Mouse (Mus musculus): Measurements from ENCODE around the gene Epha4. TPM values are rescaled to one million over a fixed set of nuclear protein-coding genes. Genes with fewer than 3 reads are reported as not detected.

Gene Epha4
- polyA plus RNA-seq, 1 experiment from 2014 or later, result 44.3 TPM

DNA sequence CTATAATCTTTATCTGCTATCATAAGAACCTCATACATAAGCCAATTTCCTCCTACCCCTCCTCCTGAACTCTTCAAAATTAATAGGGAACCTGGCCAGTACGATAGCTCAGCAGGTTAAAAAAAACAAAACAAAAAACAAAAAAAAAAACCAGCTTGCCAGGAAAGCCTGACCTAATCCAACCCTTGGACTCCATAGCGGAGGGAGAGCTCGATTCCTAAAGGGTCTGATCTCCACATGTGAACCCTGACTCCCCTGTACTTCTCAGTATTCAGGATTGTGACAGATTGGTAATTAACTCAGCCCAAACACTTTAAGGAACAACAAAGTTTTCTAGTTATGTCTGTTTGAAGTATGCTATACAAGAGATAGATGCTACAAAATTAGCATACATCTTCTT is 89.7 kb downstream of the Epha4 start:
- no peak for DNase-seq (ENCODE audit: low spot score)
- Histone ChIP-seq H3K27me3 (ENCODE audit: low read depth, poor library complexity, severe bottlenecking) (no peaks in the 10 kb centered on the region), H3K36me3 (peaks cover 67% of the 10 kb centered on the region), H3K9me3 (replicated peaks) (no peaks in the 10 kb centered on the region), H3K4me1 (peaks cover 6% of the 10 kb centered on the region), H3K4me3 (no peak overlapping the region), H3K27ac (no peak overlapping the region)
- 86% methylated on average over 3 of the region's 3 CpGs for WGBS

DNA sequence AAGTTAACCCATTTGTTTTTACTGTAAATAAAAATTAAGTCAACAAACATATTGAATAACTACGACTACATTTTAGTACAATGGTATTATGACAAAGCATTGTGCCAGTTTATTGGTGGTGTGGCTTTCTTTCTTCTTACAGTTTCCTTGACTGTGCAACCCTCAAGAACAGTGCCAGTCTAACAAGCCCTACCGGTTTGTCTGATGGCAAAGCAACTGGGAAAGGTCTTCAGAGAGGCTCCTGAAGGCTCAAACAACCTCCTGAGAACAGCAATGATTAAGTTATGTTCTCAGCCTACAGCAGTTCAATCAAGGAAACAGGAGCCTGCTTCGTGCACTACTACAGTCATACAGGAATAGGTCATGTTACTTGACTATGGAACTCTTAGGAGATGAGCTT is 93.8 kb downstream of the Epha4 start:
- no peak for DNase-seq (ENCODE audit: low spot score)
- Histone ChIP-seq H3K4me3 (no peak overlapping the region), H3K36me3 (peaks cover 48% of the 10 kb centered on the region), H3K9me3 (replicated peaks) (no peaks in the 10 kb centered on the region), H3K27me3 (ENCODE audit: low read depth, poor library complexity, severe bottlenecking) (no peaks in the 10 kb centered on the region), H3K4me1 (peaks cover 18% of the 10 kb centered on the region), H3K27ac (no peak overlapping the region)
- 83% methylated on average over 3 of the region's 3 CpGs for WGBS

DNA sequence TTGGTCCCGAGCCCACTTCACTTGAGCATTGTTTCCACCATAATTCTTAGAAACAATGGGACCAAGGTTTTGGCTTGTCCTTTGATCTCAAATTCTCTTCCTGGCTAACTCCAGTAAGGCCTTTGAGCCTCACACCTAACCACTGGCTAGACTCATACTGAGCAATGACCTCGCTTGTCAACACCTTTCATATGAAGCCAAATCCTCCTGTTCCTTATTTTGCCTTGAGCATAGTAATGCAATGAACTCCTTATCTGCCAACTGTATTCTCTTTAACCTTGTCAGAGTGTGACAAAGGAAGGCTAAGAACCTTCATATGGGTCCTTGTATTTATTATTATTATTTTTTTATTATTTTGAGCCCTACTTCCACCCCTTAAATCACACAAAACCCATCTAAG is 94.5 kb downstream of the Epha4 start:
- Histone ChIP-seq H3K27ac (no peak overlapping the region), H3K27me3 (ENCODE audit: low read depth, poor library complexity, severe bottlenecking) (no peaks in the 10 kb centered on the region), H3K4me1 (peaks cover 18% of the 10 kb centered on the region), H3K9me3 (replicated peaks) (no peaks in the 10 kb centered on the region), H3K4me3 (no peak overlapping the region), H3K36me3 (peaks cover 40% of the 10 kb centered on the region)
- 64% methylated on average over 2 of the region's 2 CpGs for WGBS
- no peak for DNase-seq (ENCODE audit: low spot score)

DNA sequence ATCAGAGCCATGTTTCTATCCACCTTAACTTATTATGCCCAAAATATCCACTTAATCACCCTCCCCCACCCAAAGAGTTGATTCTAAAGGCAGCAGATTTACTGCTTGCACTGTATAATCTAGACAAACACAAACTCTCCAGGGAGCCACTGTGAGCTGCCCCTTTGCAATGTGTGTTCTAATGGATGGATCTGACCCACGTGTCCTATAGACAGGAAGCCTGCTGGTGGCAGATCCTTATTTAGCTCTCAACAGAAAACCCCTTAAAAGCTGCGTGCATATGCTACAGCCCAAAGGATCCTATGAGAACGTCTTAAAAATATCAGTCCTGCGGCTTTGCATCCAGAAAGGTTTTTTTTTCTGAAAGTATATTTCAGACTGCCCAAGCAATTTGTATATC is 98.0 kb downstream of the Epha4 start:
- 77% methylated on average over 4 of the region's 4 CpGs for WGBS
- DNase-seq (ENCODE audit: low spot score), result no peak

DNA sequence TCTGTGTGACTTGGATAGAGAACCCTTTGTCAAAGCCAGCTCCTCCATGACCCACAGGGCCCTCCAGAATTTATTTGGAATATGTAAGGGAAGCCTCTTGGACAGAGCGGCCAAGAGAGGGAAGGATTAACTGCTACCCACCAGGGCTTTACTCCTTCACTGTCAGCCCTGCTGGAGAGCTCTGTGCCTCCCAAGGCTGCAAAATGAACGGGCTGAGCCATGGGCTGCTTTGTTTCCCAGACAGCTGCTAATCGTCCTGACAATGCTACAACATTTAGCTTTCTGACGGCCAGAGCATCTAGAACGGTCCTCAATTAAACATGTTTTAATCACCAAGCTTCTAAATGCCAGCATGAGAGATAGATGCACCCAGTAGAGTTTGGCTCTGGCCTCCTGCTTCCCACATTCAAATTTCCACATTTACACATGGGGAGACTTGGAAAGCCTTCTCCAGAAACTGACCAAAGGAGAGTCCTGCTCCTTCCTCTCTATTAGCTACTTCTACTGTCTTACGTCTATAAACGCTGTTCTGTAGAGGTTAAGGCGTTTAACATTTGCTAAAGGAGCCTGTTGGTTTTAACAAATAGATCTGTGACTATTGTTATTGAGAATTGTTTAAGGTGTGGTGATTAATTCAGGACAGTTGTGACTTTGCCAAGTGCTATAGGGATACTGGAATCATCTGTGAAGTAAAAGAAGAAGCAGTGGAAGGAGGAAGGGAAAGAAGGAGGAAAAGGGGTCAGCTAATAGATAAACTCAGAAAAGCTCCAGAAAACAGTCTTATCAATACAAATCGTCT is 101.8 kb downstream of the Epha4 start:
- Histone ChIP-seq H3K4me3 (no peak overlapping the region), H3K4me1 (peaks cover 23% of the 10 kb centered on the region), H3K9me3 (replicated peaks) (no peaks in the 10 kb centered on the region), H3K27me3 (ENCODE audit: low read depth, poor library complexity, severe bottlenecking) (no peaks in the 10 kb centered on the region), H3K27ac (no peak overlapping the region), H3K36me3 (peaks cover 27% of the 10 kb centered on the region)
- DNase-seq (ENCODE audit: low spot score), result no peak
- 66% methylated on average over 9 of the region's 9 CpGs for WGBS

More for the DNA sequence above, 98.0 kb downstream of the Epha4 start:
- Histone ChIP-seq H3K27me3 (ENCODE audit: low read depth, poor library complexity, severe bottlenecking) (no peaks in the 10 kb centered on the region), H3K36me3 (peaks cover 16% of the 10 kb centered on the region), H3K4me3 (no peak overlapping the region), H3K27ac (no peak overlapping the region), H3K9me3 (replicated peaks) (no peaks in the 10 kb centered on the region), H3K4me1 (peaks cover 22% of the 10 kb centered on the region)

DNA sequence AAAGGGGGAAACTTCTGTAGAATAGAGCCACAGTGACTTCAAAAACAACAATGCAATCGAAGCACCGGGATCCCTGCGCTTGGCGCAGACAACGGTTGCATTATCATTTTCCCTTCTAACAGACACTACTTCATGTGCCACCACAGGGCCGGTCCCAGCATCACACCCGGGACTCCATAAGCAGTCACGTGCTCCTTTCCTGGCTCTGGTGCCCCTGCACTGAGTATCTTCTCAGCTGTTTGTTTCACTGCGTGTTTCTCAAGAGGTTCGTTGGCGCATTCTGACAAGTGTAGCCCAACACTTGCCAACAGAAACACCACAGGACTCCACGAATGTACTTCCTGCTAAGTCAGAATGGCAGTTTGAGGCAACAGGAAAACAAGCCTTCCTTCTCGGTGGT is 102.6 kb downstream of the Epha4 start:
- H3K4me3 ChIP-seq, result no peak overlapping the region
- H3K4me1 ChIP-seq, result peaks cover 31% of the 10 kb centered on the region
- H3K27me3 ChIP-seq (ENCODE audit: low read depth, poor library complexity, severe bottlenecking), result no peaks in the 10 kb centered on the region
- DNase-seq (ENCODE audit: low spot score), result no peak
- WGBS, result 91% methylated on average over 13 of the region's 13 CpGs
- peaks cover 22% of the 10 kb centered on the region for H3K36me3 ChIP-seq
- no peaks in the 10 kb centered on the region for H3K9me3 ChIP-seq (replicated peaks)
- H3K27ac ChIP-seq, result no peak overlapping the region

DNA sequence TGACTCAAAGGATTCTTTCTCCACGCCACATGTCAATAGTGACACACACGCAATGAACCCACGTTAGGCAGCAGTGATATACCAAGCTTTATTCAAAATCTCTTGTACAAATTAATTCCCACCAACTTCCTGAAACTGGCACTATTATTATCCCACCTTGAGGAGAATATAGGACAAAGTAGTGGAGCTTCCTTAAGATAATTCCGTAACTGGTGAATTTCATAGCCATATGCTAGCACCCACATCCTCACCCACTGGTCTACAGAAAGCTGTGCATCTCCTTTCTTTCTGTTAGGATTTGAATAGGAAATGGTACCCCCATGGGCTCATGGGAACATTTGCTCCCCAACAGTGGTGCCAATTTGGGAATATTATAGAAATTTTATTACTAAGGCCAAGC is 103.7 kb downstream of the Epha4 start:
- Histone ChIP-seq H3K4me3 (no peak overlapping the region), H3K4me1 (peaks cover 27% of the 10 kb centered on the region), H3K27ac (no peak overlapping the region), H3K9me3 (replicated peaks) (no peaks in the 10 kb centered on the region), H3K36me3 (peaks cover 20% of the 10 kb centered on the region), H3K27me3 (ENCODE audit: low read depth, poor library complexity, severe bottlenecking) (no peaks in the 10 kb centered on the region)
- DNase-seq (ENCODE audit: low spot score), result no peak
- WGBS, result 95% methylated on average over 4 of the region's 4 CpGs

DNA sequence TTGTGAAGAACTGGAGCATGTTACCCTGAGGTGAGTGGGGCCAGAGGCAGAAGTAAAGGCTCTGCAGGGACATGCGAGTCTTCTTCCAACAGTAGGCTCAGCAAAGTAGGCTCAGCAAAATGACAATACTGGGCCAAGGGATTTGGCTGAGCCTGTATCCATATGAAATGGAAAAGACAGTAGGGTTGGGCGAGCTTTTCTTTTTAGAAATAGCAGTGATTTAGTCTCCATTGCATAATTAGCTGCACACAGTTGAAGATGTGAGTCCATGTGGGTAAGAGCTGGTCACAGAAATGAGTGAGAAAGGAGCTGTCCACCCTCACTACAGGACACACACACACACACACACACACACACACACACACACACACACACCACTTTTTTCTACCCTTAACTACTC is 104.2 kb downstream of the Epha4 start:
- 87% methylated on average over 2 of the region's 2 CpGs for WGBS
- Histone ChIP-seq H3K27ac (no peak overlapping the region), H3K27me3 (ENCODE audit: low read depth, poor library complexity, severe bottlenecking) (no peaks in the 10 kb centered on the region), H3K36me3 (peaks cover 20% of the 10 kb centered on the region), H3K9me3 (replicated peaks) (no peaks in the 10 kb centered on the region), H3K4me3 (no peak overlapping the region), H3K4me1 (peaks cover 31% of the 10 kb centered on the region)
- no peak for DNase-seq (ENCODE audit: low spot score)

DNA sequence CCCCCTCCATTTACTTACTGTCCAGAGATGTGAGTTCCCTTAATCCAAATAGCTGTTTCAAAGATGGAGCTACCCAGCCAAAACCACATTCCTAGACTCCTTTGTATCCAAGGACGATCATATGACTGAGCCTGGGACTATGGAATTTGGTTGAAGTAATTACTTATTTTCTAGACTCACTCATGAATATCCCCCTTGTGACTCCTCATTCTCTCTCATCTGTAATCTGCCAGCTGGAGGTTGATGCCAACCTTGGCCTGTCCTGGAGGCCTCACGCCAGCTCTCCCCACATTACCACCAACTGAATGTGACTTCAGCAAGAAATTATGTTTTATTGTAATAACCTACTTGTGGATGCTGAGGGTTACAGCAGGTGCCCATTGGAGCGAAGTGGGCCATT is 104.7 kb downstream of the Epha4 start:
- H3K36me3 ChIP-seq, result peaks cover 20% of the 10 kb centered on the region
- no peak overlapping the region for H3K27ac ChIP-seq
- no peaks in the 10 kb centered on the region for H3K9me3 ChIP-seq (replicated peaks)
- peaks cover 35% of the 10 kb centered on the region for H3K4me1 ChIP-seq
- no peak overlapping the region for H3K4me3 ChIP-seq
- no peak for DNase-seq (ENCODE audit: low spot score)
- no peaks in the 10 kb centered on the region for H3K27me3 ChIP-seq (ENCODE audit: low read depth, poor library complexity, severe bottlenecking)
- 93% methylated on average over 3 of the region's 3 CpGs for WGBS

DNA sequence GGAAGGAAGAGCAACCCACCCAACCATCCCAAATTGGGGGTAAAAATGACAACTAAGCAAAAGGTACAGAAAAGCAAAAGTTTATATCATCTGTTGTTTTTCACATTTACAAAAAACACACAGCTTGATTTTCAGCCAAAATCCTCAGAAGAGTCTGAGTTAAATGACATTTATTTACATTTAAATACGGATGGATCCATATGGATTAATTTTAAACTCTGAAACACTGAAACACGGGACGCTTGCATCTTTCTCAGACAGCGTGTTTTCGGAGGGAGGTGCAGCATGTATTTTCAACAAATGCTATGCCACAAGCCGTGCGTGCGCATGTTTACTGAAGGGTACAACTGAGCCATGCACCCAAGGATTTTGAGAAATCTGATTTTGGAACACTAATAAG is 105.4 kb downstream of the Epha4 start:
- 97% methylated on average over 8 of the region's 8 CpGs for WGBS
- H3K4me1 ChIP-seq, result peaks cover 42% of the 10 kb centered on the region

DNA sequence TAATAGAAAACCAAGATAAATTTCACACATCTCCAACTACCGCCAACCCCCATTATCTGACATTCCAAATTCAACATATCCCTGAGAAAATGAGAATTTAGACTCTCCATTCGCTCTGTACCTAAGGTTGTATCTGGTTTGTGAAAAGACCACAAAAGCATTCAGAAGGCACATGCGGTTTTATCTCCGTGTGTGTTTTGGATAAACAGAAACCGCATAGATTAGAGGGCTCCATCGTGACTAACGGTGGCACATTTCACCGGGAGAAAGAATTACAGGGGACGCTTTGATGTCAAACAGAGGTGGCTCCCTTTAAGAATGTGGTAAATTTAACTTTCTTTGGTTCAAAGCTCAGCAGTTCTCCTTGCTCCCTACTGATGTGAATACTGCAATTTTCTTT is 107.5 kb downstream of the Epha4 start:
- DNase-seq (ENCODE audit: low spot score), result no peak
- H3K4me1 ChIP-seq, result peaks cover 58% of the 10 kb centered on the region
- H3K27me3 ChIP-seq (ENCODE audit: low read depth, poor library complexity, severe bottlenecking), result no peaks in the 10 kb centered on the region
- H3K4me3 ChIP-seq, result no peak overlapping the region
- 23% methylated on average over 9 of the region's 9 CpGs for WGBS
- H3K27ac ChIP-seq, result no peak overlapping the region
- H3K36me3 ChIP-seq, result peaks cover 17% of the 10 kb centered on the region
- no peaks in the 10 kb centered on the region for H3K9me3 ChIP-seq (replicated peaks)

More for the DNA sequence above, 105.4 kb downstream of the Epha4 start:
- Histone ChIP-seq H3K27ac (no peak overlapping the region), H3K36me3 (peaks cover 17% of the 10 kb centered on the region), H3K27me3 (ENCODE audit: low read depth, poor library complexity, severe bottlenecking) (no peaks in the 10 kb centered on the region), H3K4me3 (no peak overlapping the region), H3K9me3 (replicated peaks) (no peaks in the 10 kb centered on the region)
- no peak for DNase-seq (ENCODE audit: low spot score)

DNA sequence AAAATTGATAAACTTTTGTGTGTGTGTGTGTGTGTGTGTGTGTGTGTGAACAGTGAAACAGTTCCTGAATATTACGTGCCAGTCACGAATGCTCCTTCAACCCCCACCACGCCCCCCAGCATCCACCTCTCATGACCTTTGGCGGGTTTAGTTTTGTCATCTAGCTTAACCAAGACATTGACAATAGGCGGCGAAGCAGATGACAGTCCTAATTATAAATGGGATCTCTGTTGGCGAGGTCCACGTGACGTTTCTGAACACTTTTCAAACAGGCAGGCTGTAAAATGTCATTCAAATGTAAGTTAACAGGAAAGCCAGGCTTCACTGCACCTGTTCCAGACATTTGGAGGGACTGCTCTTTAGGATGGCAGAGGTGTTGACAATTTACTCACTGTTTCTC is 108.3 kb downstream of the Epha4 start:
- Histone ChIP-seq H3K27me3 (ENCODE audit: low read depth, poor library complexity, severe bottlenecking) (no peaks in the 10 kb centered on the region), H3K9me3 (replicated peaks) (no peaks in the 10 kb centered on the region), H3K27ac (no peak overlapping the region), H3K4me1 (peaks cover 62% of the 10 kb centered on the region), H3K4me3 (no peak overlapping the region), H3K36me3 (peaks cover 16% of the 10 kb centered on the region)
- WGBS, result 79% methylated on average over 9 of the region's 9 CpGs
- DNase-seq (ENCODE audit: low spot score), result no peak

DNA sequence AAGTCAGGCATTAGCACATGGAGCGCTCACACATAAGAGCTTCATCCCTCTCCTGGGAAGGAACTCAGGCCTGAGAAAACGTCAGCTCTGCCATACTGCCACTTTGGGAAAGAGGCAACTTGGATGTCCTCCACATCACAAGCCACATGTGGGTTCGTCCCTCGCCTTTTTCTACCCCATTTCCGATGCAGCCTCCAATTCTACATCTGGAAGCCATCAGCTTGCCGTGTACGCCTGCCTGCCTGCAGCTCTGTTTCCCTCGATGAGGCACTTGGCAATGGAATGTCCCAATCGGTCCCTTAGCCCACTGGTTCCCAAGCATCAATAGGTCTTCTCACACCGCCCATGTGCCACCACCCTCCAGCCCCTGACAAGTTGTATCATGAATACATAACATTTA is 110.4 kb downstream of the Epha4 start:
- DNase-seq (ENCODE audit: low spot score), result peak; percentile 67
- 34% methylated on average over 10 of the region's 10 CpGs for WGBS
- H3K9me3 ChIP-seq (replicated peaks), result no peaks in the 10 kb centered on the region
- peaks cover 62% of the 10 kb centered on the region for H3K4me1 ChIP-seq
- H3K27ac ChIP-seq, result peak overlapping the region; percentile 47
- H3K27me3 ChIP-seq (ENCODE audit: low read depth, poor library complexity, severe bottlenecking), result no peaks in the 10 kb centered on the region
- H3K4me3 ChIP-seq, result no peak overlapping the region
- H3K36me3 ChIP-seq, result peaks cover 17% of the 10 kb centered on the region

DNA sequence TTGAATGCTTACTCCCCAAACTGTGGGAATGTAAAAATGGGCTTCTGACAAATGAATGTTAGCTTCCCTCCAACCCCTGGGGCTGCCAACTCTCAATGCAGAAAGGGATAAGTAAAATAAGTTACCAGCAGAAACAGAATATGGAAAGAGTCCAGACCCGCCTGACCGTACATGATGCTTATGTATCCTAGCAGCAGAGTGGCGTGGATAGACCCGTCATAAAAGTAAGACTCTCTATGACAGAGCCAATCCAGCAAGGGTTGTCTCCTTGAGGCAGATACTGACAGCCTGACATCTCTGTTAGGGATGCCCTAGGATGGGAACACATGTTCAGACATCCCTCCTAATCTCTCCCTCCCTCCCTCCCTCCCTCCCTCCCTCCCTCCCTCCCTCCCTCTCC is 111.9 kb downstream of the Epha4 start:
- Histone ChIP-seq H3K4me3 (no peak overlapping the region), H3K4me1 (peaks cover 52% of the 10 kb centered on the region), H3K27me3 (ENCODE audit: low read depth, poor library complexity, severe bottlenecking) (no peaks in the 10 kb centered on the region), H3K27ac (no peak overlapping the region), H3K9me3 (replicated peaks) (no peaks in the 10 kb centered on the region), H3K36me3 (peaks cover 33% of the 10 kb centered on the region)
- no peak for DNase-seq (ENCODE audit: low spot score)
- WGBS, result 92% methylated on average over 4 of the region's 4 CpGs

All from limb, embryonic 10.5 days (tissue).